Mouse (Mus musculus) lung, adult 2 months (tissue): ENCODE measurements around the gene Spry1.

ENCODE experiments used
- CTCF ChIP-seq: fragments of 200-500 bp; IDR thresholded peaks from 2 replicates; pipeline ENCODE4 v1.5.1; 2011; ENCODE audit warnings: mild to moderate bottlenecking, low read length, control low read depth; ENCODE audit not compliant: insufficient read depth
- POLR2A ChIP-seq: fragments of 200-500 bp; IDR thresholded peaks from 2 replicates; pipeline ENCODE4 v1.6.1; 2011; ENCODE audit warnings: low read depth, mild to moderate bottlenecking, control low read depth, low read length, borderline replicate concordance; ENCODE audit errors: extremely low read depth

GRCm38 (mm10) chr3:37643411-37643810 lies 3.7 kb downstream of the Spry1 start:
- TF ChIP-seq CTCF (no peak), POLR2A (no peak)
